Mouse (Mus musculus): ENCODE data around the gene Pld4. TPM values are rescaled to one million over a fixed set of nuclear protein-coding genes. Genes with fewer than 3 reads are reported as not detected.

Gene Pld4
- total RNA-seq, 1 experiment from 2014 or later, result 311 TPM

DNA sequence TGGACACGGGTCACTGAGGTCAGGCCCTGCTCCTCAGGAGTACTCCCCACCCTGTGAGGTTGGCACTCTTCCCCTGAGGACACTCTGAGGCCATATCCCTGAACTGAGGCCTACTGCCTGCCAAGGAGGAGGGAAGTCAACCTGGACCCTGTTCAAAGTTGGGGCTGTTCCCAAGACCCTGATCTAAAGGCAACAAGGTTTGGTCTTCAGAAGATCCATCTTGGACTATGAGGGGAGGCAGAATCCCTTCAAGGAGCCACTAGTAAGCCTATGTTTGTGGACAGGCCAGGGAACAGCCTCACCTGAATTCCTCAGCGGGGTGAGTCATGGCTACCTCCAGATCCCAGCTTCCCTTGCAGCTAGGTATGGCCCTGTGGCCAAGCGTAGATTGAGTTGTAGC lies 984 bp upstream of the Pld4 start:
- ATAC-seq (replicated peaks; ENCODE audit: insufficient number of reproducible peaks, low FRiP score, low TSS enrichment, poor library complexity, severe bottlenecking), result no peak

GRCm38 (mm10) chr12:112761411-112761810 lies 956 bp downstream of the Pld4 start:
- 0 out of 2 replicates have a peak, but pooled peaks have one; percentile 25 for ATAC-seq (replicated peaks; ENCODE audit: insufficient number of reproducible peaks, low FRiP score, low TSS enrichment, poor library complexity, severe bottlenecking)

GRCm38 (mm10) chr12:112762018-112762417 lies 1.6 kb downstream of the Pld4 start:
- peak; percentile 83 for ATAC-seq (replicated peaks; ENCODE audit: insufficient number of reproducible peaks, low FRiP score, low TSS enrichment, poor library complexity, severe bottlenecking)

DNA sequence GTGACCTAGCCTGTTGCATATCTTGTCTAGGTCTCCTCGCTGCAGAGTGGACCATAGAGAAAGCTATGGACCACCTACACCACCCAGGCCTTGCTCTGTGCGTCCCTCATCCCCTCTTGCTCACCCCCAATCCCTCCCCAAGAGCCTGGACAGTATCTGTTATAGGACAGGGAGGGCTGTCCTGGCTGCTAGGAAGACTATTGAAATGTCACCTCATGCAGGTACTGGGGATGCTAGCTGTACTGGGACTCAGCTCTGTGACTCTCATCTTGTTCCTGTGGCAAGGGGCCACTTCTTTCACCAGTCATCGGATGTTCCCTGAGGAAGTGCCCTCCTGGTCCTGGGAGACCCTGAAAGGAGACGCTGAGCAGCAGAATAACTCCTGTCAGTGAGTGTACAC lies 2.7 kb downstream of the Pld4 start:
- ATAC-seq (replicated peaks; ENCODE audit: insufficient number of reproducible peaks, low FRiP score, low TSS enrichment, poor library complexity, severe bottlenecking), result no peak

DNA sequence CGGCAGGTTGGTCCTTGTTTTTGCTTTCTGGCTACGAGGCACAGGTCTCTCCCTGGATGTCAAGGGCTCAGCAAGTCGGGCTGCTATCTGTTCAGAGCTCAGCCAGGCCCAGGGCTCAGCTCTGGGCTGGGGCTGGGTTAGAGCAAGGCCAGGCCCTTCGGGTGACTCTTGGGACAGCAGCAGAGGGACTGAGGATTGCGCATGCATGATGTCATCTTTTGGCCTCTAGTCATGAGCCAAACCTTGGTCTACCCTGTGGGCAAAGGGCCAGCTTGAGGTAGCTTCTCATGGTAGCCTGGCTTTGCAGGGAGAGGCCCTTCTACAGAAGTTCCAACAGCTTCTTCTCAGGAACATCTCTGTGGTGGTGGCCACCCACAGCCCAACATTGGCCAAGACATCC lies 3.7 kb downstream of the Pld4 start:
- no peak for ATAC-seq (replicated peaks; ENCODE audit: insufficient number of reproducible peaks, low FRiP score, low TSS enrichment, poor library complexity, severe bottlenecking)

DNA sequence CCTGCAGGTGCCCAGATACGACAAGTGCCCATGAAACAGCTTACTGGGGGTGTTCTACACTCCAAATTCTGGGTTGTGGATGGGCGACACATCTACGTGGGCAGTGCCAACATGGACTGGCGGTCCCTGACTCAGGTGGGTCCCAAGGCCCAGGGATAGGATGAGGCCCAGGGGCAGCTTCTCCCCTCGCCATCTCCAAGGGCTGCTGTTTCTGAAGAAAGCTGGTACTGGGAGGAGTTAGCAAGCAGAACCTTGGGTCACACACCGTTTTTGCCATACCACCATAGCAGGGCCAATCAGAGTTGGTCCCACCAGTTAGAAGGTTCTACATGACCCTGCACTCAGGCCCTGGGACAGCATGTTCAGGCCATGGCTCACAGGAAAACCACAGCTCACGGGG lies 4.5 kb downstream of the Pld4 start:
- no peak for ATAC-seq (replicated peaks; ENCODE audit: insufficient number of reproducible peaks, low FRiP score, low TSS enrichment, poor library complexity, severe bottlenecking)

DNA sequence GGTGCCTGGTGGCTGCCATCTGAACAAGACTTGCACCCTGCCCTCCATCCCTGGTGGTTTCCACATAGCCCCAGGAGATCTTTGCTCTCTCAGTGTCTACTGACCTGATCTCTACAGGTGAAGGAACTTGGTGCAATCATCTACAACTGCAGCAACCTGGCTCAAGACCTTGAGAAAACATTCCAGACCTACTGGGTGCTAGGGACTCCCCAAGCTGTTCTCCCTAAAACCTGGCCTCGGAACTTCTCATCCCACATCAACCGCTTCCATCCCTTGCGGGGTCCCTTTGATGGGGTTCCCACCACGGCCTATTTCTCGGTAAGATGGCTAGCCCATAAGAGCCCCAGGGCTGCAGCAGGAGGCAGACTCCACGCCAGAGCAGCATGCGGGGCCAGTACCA lies 6.1 kb downstream of the Pld4 start:
- no peak for ATAC-seq (replicated peaks; ENCODE audit: insufficient number of reproducible peaks, low FRiP score, low TSS enrichment, poor library complexity, severe bottlenecking)

- ATAC-seq (replicated peaks; ENCODE audit: insufficient number of reproducible peaks, low FRiP score, low TSS enrichment, poor library complexity, severe bottlenecking), result no peak
These were observed 6.8 kb downstream of the Pld4 start for GRCm38 (mm10) chr12:112767036-112767890.

DNA sequence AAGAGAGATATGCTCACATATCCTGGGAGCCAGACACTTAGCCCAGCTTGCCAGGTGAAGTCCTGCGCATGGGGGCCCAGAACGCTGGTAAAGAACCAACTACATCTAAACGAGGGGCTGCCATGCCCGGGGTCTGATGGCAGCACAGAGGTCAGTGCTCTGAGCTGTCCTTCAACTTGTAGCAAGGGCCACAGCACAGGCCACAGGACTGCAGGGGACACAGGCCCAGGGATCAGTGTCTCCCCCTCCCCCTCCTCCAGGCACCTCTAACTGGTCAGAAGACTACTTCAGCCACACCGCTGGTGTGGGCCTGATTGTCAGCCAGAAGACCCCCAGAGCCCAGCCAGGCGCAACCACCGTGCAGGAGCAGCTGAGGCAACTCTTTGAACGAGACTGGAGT lies 7.7 kb downstream of the Pld4 start:
- no peak for ATAC-seq (replicated peaks; ENCODE audit: insufficient number of reproducible peaks, low FRiP score, low TSS enrichment, poor library complexity, severe bottlenecking)

- ATAC-seq (replicated peaks; ENCODE audit: insufficient number of reproducible peaks, low FRiP score, low TSS enrichment, poor library complexity, severe bottlenecking), result no peak
These were observed 8.6 kb downstream of the Pld4 start for GRCm38 (mm10) chr12:112769031-112769430.

DNA sequence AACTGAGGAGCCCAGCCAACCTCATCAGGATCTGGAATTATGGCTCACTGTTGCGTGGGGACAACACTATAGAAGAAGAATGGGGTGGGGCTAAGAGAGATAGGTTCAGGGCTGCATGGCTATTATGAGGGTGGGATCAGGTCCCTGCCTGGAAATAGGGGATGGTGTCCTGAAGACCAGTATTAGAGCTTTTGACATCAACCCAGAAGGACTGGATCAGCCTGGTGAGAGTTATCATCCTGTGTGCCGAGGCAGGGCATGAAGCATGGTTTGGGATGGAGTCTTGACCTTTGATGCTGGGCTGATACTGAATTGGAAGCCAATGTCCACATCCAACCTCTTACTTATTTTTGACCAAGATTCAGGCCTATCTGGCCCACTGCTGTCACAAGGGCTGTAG lies 9.3 kb downstream of the Pld4 start:
- no peak for ATAC-seq (replicated peaks; ENCODE audit: insufficient number of reproducible peaks, low FRiP score, low TSS enrichment, poor library complexity, severe bottlenecking)

DNA sequence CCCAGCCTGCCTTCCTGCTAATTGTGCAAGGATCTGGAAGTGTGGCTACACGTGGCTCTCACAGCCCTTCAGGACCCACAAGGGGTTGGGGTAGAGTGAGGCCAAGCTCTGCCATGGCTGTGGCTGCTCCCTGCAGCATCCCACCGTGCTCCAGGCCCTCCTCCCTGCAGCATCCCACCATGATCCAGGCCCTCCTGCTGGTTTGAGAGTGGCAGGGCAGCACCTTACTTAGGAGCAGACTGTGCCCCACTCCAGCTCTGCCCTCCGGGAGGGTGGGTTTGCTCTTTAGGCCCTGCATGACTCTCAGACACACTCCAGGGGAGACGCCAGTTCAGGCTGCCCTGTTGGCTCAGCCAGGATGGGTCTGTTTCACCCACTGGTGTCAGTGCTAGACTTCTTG lies 9.9 kb downstream of the Pld4 start:
- ATAC-seq (replicated peaks; ENCODE audit: insufficient number of reproducible peaks, low FRiP score, low TSS enrichment, poor library complexity, severe bottlenecking), result no peak

DNA sequence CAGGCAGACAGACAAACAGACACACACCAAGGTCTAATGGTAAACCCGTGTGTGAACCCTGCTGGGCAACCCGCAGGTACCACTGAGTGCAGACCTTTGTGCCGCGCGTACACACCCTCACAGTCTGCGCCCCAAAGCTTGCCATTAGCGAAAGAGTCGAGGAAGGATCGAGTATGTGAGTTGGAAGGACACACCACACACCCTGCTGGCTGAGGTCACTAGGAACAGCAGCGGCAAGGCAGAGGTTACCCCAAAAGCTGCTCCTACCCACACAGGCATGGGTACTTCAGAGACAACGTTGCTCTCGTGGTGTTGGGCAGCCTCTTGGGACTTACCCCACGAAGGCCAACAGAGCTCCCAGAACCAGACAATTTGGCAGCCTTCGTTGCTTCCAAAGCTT lies 11.9 kb downstream of the Pld4 start:
- ATAC-seq (replicated peaks; ENCODE audit: insufficient number of reproducible peaks, low FRiP score, low TSS enrichment, poor library complexity, severe bottlenecking), result no peak

- ATAC-seq (replicated peaks; ENCODE audit: insufficient number of reproducible peaks, low FRiP score, low TSS enrichment, poor library complexity, severe bottlenecking), result no peak
These were observed 12.9 kb downstream of the Pld4 start for GRCm38 (mm10) chr12:112773366-112773765.

DNA sequence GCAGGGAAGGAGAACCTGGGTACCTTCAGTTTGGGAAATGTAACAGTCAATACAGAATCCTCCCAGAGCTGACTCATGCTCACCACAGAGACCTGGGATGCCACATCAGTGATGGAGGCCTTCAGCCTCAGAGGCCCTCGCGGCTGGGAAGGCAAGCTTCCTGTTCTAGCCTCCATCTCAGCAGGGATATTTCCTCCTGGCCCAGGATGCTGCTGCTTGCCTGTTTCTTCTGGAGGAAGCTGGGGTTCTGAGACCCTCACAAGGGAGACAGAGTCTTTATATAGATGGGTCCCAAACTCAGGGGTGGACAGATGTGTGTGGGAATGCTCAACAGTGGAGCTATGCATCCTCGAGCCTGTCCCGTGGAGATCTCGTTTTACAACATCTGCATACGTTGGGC lies 13.6 kb downstream of the Pld4 start:
- ATAC-seq (replicated peaks; ENCODE audit: insufficient number of reproducible peaks, low FRiP score, low TSS enrichment, poor library complexity, severe bottlenecking), result 0 out of 2 replicates have a peak, but pooled peaks have one; percentile 28

- ATAC-seq (replicated peaks; ENCODE audit: insufficient number of reproducible peaks, low FRiP score, low TSS enrichment, poor library complexity, severe bottlenecking), result no peak
These were observed 14.0 kb downstream of the Pld4 start for GRCm38 (mm10) chr12:112774481-112774880.

DNA sequence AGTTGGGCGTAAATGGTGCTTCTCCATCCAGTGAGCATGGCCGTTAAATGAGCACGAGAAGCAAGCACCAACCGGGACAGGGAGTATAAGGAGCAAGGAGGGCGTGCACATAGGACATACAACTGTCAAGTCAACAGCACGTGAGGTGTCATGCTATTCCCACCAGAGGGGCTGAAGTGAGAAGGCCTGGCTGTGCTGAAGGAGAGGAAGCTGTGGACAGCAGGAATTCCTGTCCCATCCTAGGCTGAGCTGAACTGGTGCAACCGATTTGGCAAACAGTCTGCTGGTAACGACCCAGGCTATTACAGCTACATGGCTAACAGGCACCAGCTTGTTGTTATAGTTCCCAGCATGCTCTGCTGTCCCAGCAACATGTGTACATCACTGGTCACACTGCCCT lies 30.6 kb downstream of the Pld4 start:
- ATAC-seq (replicated peaks; ENCODE audit: insufficient number of reproducible peaks, low FRiP score, low TSS enrichment, poor library complexity, severe bottlenecking), result no peak

DNA sequence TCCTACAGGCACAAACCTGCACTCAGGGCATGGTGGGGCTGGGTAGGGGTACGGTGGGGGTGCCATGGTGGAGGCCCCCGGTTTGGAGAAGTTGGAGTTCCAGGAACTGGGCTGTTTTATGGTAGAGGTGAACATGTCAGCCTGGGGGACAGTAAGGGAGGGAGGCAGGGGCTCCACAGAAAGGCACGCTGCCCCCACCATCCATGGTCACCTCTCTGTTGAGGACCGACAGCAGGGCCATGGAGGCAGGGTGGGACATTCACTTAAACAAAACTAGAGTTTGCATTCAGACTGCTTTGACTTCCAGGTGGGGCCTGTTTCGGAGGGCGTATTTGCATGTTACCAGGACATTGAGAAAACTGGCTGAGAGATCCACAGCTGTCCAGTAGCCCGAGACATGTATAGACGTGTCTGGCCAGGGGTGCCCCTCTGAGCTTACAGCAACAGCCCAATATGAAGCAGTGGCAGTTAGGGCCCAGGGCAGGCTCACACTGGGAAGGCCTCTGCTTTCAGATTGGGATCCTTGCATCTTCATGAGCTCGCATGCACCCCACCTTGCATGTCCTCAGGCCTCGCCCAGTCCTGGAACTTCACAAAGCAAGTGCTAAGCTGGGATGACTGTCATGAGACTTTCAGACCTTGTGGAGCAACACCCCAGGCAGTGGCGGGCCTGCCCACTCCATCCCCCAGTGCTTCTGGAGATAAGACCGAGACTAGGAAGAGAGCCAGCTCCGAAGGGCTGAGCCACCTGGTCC lies 33.3 kb downstream of the Pld4 start:
- no peak for ATAC-seq (replicated peaks; ENCODE audit: insufficient number of reproducible peaks, low FRiP score, low TSS enrichment, poor library complexity, severe bottlenecking)

DNA sequence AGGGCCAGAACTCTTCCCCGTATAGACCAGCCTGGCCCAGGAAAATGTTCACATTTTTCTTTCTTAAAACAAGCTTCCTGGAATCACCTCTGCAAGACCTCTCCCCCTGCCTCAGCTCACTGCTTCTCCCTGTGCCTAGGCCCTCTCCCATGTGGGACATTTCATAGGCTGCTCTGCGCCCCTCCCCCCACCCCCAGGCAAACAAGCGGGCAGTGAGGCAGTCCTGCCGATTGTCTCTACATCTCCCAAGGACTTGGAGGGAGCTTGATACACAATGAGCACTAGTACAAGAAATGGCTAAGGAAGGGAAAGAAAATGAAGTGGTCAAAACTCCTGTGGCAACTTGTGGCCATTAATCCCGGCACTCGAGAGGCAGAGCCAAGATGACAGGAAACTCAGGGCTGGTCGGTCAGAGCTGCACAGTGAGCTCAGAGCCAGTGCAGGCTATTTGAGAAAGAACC lies 33.9 kb downstream of the Pld4 start:
- no peak for ATAC-seq (replicated peaks; ENCODE audit: insufficient number of reproducible peaks, low FRiP score, low TSS enrichment, poor library complexity, severe bottlenecking)

DNA sequence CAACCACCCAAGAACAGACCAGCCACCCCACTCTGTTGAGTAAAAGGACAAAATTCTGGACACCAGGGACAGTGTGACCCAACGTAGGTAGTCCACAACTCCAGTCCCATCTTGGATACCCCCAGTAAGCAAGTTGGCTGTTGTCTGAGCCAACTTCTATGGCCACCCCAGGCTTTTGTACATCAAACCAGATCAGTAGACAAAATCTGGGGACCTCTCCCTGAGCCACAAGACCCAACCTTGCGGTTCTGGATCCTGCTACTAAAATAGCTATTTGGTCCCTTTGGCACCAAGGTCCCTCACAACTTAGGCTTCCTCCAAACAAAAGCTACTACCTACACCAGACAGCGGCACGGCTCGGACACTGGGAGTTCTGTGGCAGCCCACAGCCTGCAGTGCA lies 34.5 kb downstream of the Pld4 start:
- no peak for ATAC-seq (replicated peaks; ENCODE audit: insufficient number of reproducible peaks, low FRiP score, low TSS enrichment, poor library complexity, severe bottlenecking)

All from monocyte, adult 5-6 weeks (primary cell).